Mouse (Mus musculus) Patski (cell line): ENCODE measurements around the gene Slc44a4. TPM values are rescaled to one million over a fixed set of nuclear protein-coding genes. Genes with fewer than 3 reads are reported as not detected.
"Not testable (repeated sequence)": the region's sequence is repeated elsewhere in the genome, so short reads cannot be mapped to it uniquely, and the experiment has no call there.

ENCODE experiments used
- ATAC-seq: fragments of 100-300 bp; one replicate; pipeline ENCODE4 v1.8.0; 2021
- CTCF ChIA-PET: fragments of 350-600 bp; sonication (Branson Sonifier 250); formaldehyde crosslinking; loops from one replicate; lab custom pipeline; 2022; ENCODE audit warnings: inconsistent platforms; lab: Charles Lee
- POLR2A ChIA-PET: fragments of 350-600 bp; sonication (Branson Sonifier 250); formaldehyde crosslinking; loops from one replicate; lab custom pipeline; 2022; ENCODE audit warnings: antibody characterized with exemption, inconsistent platforms; lab: Charles Lee
- DNase-seq: peaks from one replicate; pipeline ENCODE4 v3.0.0-alpha.2; 2011; ENCODE audit warnings: low read depth, low spot score
- H3K27me3 ChIP-seq: fragments of 371-371 bp; one replicate; pipeline ENCODE4 v1.5.1; 2021
- CTCF ChIP-seq: fragments of 100-300 bp; IDR thresholded peaks from one replicate; pipeline ENCODE4 v1.5.1; 2021
- in situ Hi-C: fragments of 300-500 bp; cut with MboI; formaldehyde crosslinking; loops from 3 replicates; pipeline ENCODE4 v1.11.1; 2018; ENCODE audit warnings: low pct_unique_long_range_greater_than_20kb, mixed read lengths
- polyA plus RNA-seq: library from polyadenylated mRNA; unstranded; gene quantifications from one replicate; pipeline ENCODE4 v1.2.3, GENCODE M21; 2021

The Slc44a4 gene
- polyA plus RNA-seq, 1 experiment from 2014 or later, result 0.37 TPM

GRCm38 (mm10) chr17:34898706-34899052 lies 15.6 kb upstream of the Slc44a4 start:
- no peaks in the 10 kb centered on the region for H3K27me3 ChIP-seq
- no peak for ATAC-seq
- POLR2A ChIA-PET, result interaction anchor here (1.3 kb wide), 1 partner anchor 43 kb away, joined by 3 read pairs; no protein-coding TSS in a partner anchor
- in situ Hi-C loops, result no loop called here
- CTCF ChIA-PET, result interaction anchor here (1.3 kb wide), 1 partner anchor 42 kb away, joined by 3 read pairs; no protein-coding TSS in a partner anchor
- DNase-seq, result no peak
- no peak for TF ChIP-seq CTCF

- ChIA-PET POLR2A (interaction anchor here (0.7 to 1.6 kb wide), 3 partner anchors 43 to 51 kb away, joined by 3 to 9 read pairs (median 3); no protein-coding TSS in a partner anchor), CTCF (interaction anchor here (1.3 kb wide), 1 partner anchor 43 kb away, joined by 3 read pairs; no protein-coding TSS in a partner anchor)
- in situ Hi-C loops, result no loop called here
- no peak for DNase-seq
- no peak for ATAC-seq
- no peak for TF ChIP-seq CTCF
- no peaks in the 10 kb centered on the region for H3K27me3 ChIP-seq
Observed at GRCm38 (mm10) chr17:34899053-34899889, 15.0 kb upstream of the Slc44a4 start.

- ATAC-seq, result no peak
- DNase-seq, result no peak
- in situ Hi-C loops, result no loop called here
- ChIA-PET POLR2A (interaction anchor here (0.6 to 1.6 kb wide), 6 partner anchors 13 to 51 kb away, joined by 3 to 9 read pairs (median 6); no protein-coding TSS in a partner anchor), CTCF (interaction anchor here (1.3 kb wide), 1 partner anchor 44 kb away, joined by 3 read pairs; no protein-coding TSS in a partner anchor)
- no peak for TF ChIP-seq CTCF
- no peaks in the 10 kb centered on the region for H3K27me3 ChIP-seq
Observed at GRCm38 (mm10) chr17:34899890-34900243, 14.4 kb upstream of the Slc44a4 start.

GRCm38 (mm10) chr17:34900826-34901225 lies 13.4 kb upstream of the Slc44a4 start:
- ChIA-PET CTCF (interaction anchor here (4.0 kb wide), 1 partner anchor 11 kb away, joined by 14 read pairs; no protein-coding TSS in a partner anchor), POLR2A (interaction anchor here (1.6 kb wide), 1 partner anchor 50 kb away, joined by 9 read pairs; no protein-coding TSS in a partner anchor)
- DNase-seq, H3K27me3 ChIP-seq, ATAC-seq, in situ Hi-C loops: not testable (repeated sequence)

GRCm38 (mm10) chr17:34901948-34902347 lies 12.3 kb upstream of the Slc44a4 start:
- ChIA-PET CTCF (interaction anchor here (4.0 kb wide), 1 partner anchor 10 kb away, joined by 14 read pairs; no protein-coding TSS in a partner anchor), POLR2A (interaction anchor here (0.6 to 0.7 kb wide), 3 partner anchors 27 to 297 kb away, joined by 3 to 7 read pairs (median 3); no protein-coding TSS in a partner anchor)
- H3K27me3 ChIP-seq, DNase-seq, in situ Hi-C loops, ATAC-seq: not testable (repeated sequence)

GRCm38 (mm10) chr17:34902895-34903294 lies 11.4 kb upstream of the Slc44a4 start:
- ChIA-PET CTCF (interaction anchor here (4.0 kb wide), 1 partner anchor 9 kb away, joined by 14 read pairs; no protein-coding TSS in a partner anchor), POLR2A (no interaction called here)
- TF ChIP-seq CTCF, result no peak
- in situ Hi-C loops, result no loop called here
- DNase-seq (no peak), ATAC-seq (no peak)
- H3K27me3 ChIP-seq, result no peaks in the 10 kb centered on the region

- H3K27me3 ChIP-seq, result no peaks in the 10 kb centered on the region
- POLR2A ChIA-PET, result no interaction called here
- ATAC-seq (no peak), DNase-seq (no peak)
- in situ Hi-C loops, result loop anchor here (5.0 kb wide), 1 partner anchor 36 kb away; no protein-coding TSS in a partner anchor
- TF ChIP-seq CTCF, result no peak
- CTCF ChIA-PET, result interaction anchor here (0.9 to 2.1 kb wide), 3 partner anchors 9 to 13 kb away, joined by 3 to 14 read pairs (median 3); no protein-coding TSS in a partner anchor
Observed at GRCm38 (mm10) chr17:34910982-34911381, 3.3 kb upstream of the Slc44a4 start.

- in situ Hi-C loops, result loop anchor here (5.0 kb wide), 1 partner anchor 35 kb away; no protein-coding TSS in a partner anchor
- DNase-seq (no peak), ATAC-seq (no peak)
- no peak for TF ChIP-seq CTCF
- POLR2A ChIA-PET, result no interaction called here
- H3K27me3 ChIP-seq, result no peaks in the 10 kb centered on the region
- CTCF ChIA-PET, result interaction anchor here (0.9 to 2.1 kb wide), 5 partner anchors 10 to 56 kb away, joined by 3 to 14 read pairs (median 3); no protein-coding TSS in a partner anchor
Observed at GRCm38 (mm10) chr17:34911945-34912351, 2.3 kb upstream of the Slc44a4 start.

- no peaks in the 10 kb centered on the region for H3K27me3 ChIP-seq
- in situ Hi-C loops, result loop anchor here (5.0 kb wide), 1 partner anchor 67 kb away; the partner anchor contains the start of gene Lsm2
- POLR2A ChIA-PET, result interaction anchor here (0.6 to 1.2 kb wide), 5 partner anchors 9 to 506 kb away, joined by 3 to 9 read pairs (median 4); partner anchors contain the start of gene Neu1
- peak; percentile 66 for ATAC-seq
- CTCF ChIA-PET, result interaction anchor here (1.0 to 1.4 kb wide), 4 partner anchors 9 to 35 kb away, joined by 3 to 8 read pairs (median 4); no protein-coding TSS in a partner anchor
- DNase-seq, result no peak
- TF ChIP-seq CTCF, result no peak
Observed at GRCm38 (mm10) chr17:34915410-34915831, 1.2 kb downstream of the Slc44a4 start.

- ATAC-seq (no peak), DNase-seq (no peak)
- ChIA-PET CTCF (interaction anchor here (0.8 to 1.4 kb wide), 5 partner anchors 8 to 34 kb away, joined by 3 to 8 read pairs (median 4); no protein-coding TSS in a partner anchor), POLR2A (interaction anchor here (0.6 to 1.2 kb wide), 7 partner anchors 10 to 505 kb away, joined by 3 to 7 read pairs (median 4); partner anchors contain the start of genes C2 and Neu1)
- no peak for TF ChIP-seq CTCF
- in situ Hi-C loops, result loop anchor here (5.0 kb wide), 1 partner anchor 66 kb away; the partner anchor contains the start of gene Lsm2
- H3K27me3 ChIP-seq, result no peaks in the 10 kb centered on the region
Observed at GRCm38 (mm10) chr17:34916316-34916715, 2.0 kb downstream of the Slc44a4 start.
